Mouse (Mus musculus): Measurements from ENCODE around the gene Asxl2.

DNA sequence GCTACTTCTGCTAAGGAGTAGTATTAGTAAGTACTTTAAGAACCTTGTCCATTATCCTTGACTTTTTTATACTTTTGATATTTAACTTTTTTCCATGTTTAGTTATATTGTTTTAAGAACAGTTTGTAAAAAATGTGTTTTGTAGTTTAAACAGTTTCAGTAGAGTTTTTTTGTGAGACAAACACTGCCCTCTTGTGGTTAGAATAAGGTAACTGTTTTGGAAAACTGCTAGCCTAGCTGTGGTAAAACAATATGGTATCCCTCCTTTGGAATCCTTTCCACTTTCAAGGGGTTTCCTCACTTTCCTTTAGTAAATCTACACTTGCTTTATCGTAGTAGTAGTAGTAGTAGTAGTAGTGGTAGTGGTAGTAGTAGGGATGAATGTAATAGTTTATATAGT, 11.2 kb downstream of the Asxl2 start:
- no peak for TF ChIP-seq TCF12 (IDR thresholded peaks at IDR 0.05; ENCODE audit: insufficient read depth, poor library complexity, severe bottlenecking)
- TF ChIP-seq POLR2A (IDR thresholded peaks at IDR 0.05; ENCODE audit: insufficient read length, low read depth) = no peak
- no peak for TF ChIP-seq MAX (IDR thresholded peaks at IDR 0.05; ENCODE audit: low read depth)
- TF ChIP-seq E2F4 (IDR thresholded peaks at IDR 0.05; ENCODE audit: insufficient read depth) = no peak
- no peak for TF ChIP-seq CEBPB (IDR thresholded peaks at IDR 0.05; ENCODE audit: insufficient read depth, poor library complexity, severe bottlenecking)
- no peak for TF ChIP-seq USF1 (IDR thresholded peaks at IDR 0.05; ENCODE audit: low read depth)
